ENCODE assay signal across 9 mouse cellular contexts in genomic region chr8:114770856-114771776, GRCm38 (mm10).
DNase-seq lines count a peak whose midpoint lies in the region; ATAC-seq and TF ChIP-seq lines count a peak whose summit lies in the region.
"Had no signal": no experiment of that assay in that cellular context is flagged by ENCODE, and none has a peak within 500 bp of the region (broad histone marks: within the 10 kb centered on the region; RNA-seq: fewer than 3 reads in every experiment).

No protein-coding gene starts in this region.

- H3K36me3 ChIP-seq in ES-Bruce4 (ENCODE audit: control insufficient read depth, insufficient read depth, low read length, poor library complexity, severe bottlenecking) = no peaks in the 10 kb centered on the region
- no peaks in the 10 kb centered on the region for H3K36me3 ChIP-seq in embryonic facial prominence, embryonic 11.5 days (replicated peaks; ENCODE audit: control insufficient read depth, insufficient read depth, low read depth, low read length)
- no peaks in the 10 kb centered on the region for H3K36me3 ChIP-seq in hindbrain, embryonic 12.5 days
- H3K36me3 ChIP-seq: limb, embryonic 15.5 days had no signal

- WGBS in embryonic facial prominence, embryonic 11.5 days = 61% methylated on average over 31 of the region's 31 CpGs
- WGBS in hindbrain, embryonic 12.5 days = 47% methylated on average over 31 of the region's 31 CpGs

- H3K4me3 ChIP-seq in ES-Bruce4 (ENCODE audit: low read depth, low read length) = no peak overlapping the region
- H3K4me3 ChIP-seq in embryonic facial prominence, embryonic 11.5 days (ENCODE audit: low read depth, low read length) = no peak overlapping the region
- H3K4me3 ChIP-seq in hindbrain, embryonic 12.5 days = no peak overlapping the region
- H3K4me3 ChIP-seq: limb, embryonic 15.5 days had no signal

- no peak overlapping the region for H3K27ac ChIP-seq in ES-Bruce4 (ENCODE audit: insufficient read depth, low read length)
- H3K27ac ChIP-seq in embryonic facial prominence, embryonic 11.5 days (replicated peaks; ENCODE audit: low read depth, low read length) = no peak overlapping the region
- peak overlapping the region; percentile 5; the same call in 1 of the 2 replicates for H3K27ac ChIP-seq in hindbrain, embryonic 12.5 days
- H3K27ac ChIP-seq: limb, embryonic 15.5 days had no signal

- DNase-seq in adrenal gland, postnatal 14 days = peak; percentile 85
- peak; percentile 86 for DNase-seq in embryonic facial prominence, embryonic 11.5 days (ENCODE audit: low spot score)
- DNase-seq in layer of hippocampus, adult 9-11 months = peak; percentile 26
- peak; percentile 86 for DNase-seq in lung, postnatal 14 days
- DNase-seq in right cerebral cortex, postnatal 36 days (ENCODE audit: low spot score in 2 of 2) = peak; percentile 27 to 36

- TF ChIP-seq EP300 in ES-Bruce4 (IDR thresholded peaks at IDR 0.05; ENCODE audit: insufficient read depth, low read depth, low read length) = no peak

- no peak overlapping the region for H3K9ac ChIP-seq in ES-Bruce4 (ENCODE audit: low read depth, poor library complexity, severe bottlenecking)
- no peak overlapping the region for H3K9ac ChIP-seq in embryonic facial prominence, embryonic 11.5 days (replicated peaks; ENCODE audit: low read length)
- no peak overlapping the region for H3K9ac ChIP-seq in hindbrain, embryonic 12.5 days
- H3K9ac ChIP-seq: limb, embryonic 15.5 days had no signal

- no peak overlapping the region for H3K4me2 ChIP-seq in embryonic facial prominence, embryonic 11.5 days (ENCODE audit: low read depth, low read length)
- H3K4me2 ChIP-seq in hindbrain, embryonic 12.5 days (replicated peaks) = peak overlapping the region; percentile 17
- H3K4me2 ChIP-seq: limb, embryonic 15.5 days had no signal

- H3K9me3 ChIP-seq in ES-Bruce4 (replicated peaks; ENCODE audit: control insufficient read depth, insufficient read depth, low read length, poor library complexity, severe bottlenecking) = no peaks in the 10 kb centered on the region
- H3K9me3 ChIP-seq in embryonic facial prominence, embryonic 11.5 days (replicated peaks; ENCODE audit: control insufficient read depth, low read length) = no peaks in the 10 kb centered on the region
- H3K9me3 ChIP-seq in hindbrain, embryonic 12.5 days (replicated peaks) = no peaks in the 10 kb centered on the region
- H3K9me3 ChIP-seq: limb, embryonic 15.5 days had no signal

- peak; percentile 27 for TF ChIP-seq CTCF in ES-Bruce4 (IDR thresholded peaks at IDR 0.05; ENCODE audit: low read depth, low read length)

- TF ChIP-seq POLR2A in ES-Bruce4 (IDR thresholded peaks at IDR 0.05; ENCODE audit: insufficient read depth, low read length) = no peak

- H3K27me3 ChIP-seq in ES-Bruce4 (ENCODE audit: control insufficient read depth, insufficient read depth, low read length, poor library complexity, severe bottlenecking) = no peaks in the 10 kb centered on the region
- no peaks in the 10 kb centered on the region for H3K27me3 ChIP-seq in embryonic facial prominence, embryonic 11.5 days (ENCODE audit: control insufficient read depth, insufficient read depth, low read length)
- no peaks in the 10 kb centered on the region for H3K27me3 ChIP-seq in hindbrain, embryonic 12.5 days

- no peak for ATAC-seq in embryonic facial prominence, embryonic 11.5 days (replicated peaks; ENCODE audit: insufficient number of reproducible peaks, low FRiP score, low TSS enrichment, low read depth)
- no peak for ATAC-seq in hindbrain, embryonic 12.5 days (ENCODE audit: low FRiP score)
- no peak for ATAC-seq in erythroblast, adult 5-6 weeks (replicated peaks; ENCODE audit: low FRiP score, poor library complexity, severe bottlenecking)

- H3K4me1 ChIP-seq in ES-Bruce4 (ENCODE audit: control insufficient read depth, insufficient read depth, low read length) = peaks cover 3% of the 10 kb centered on the region
- 0 out of 2 replicates have a peak, but pooled peaks cover 2% of the 10 kb centered on the region for H3K4me1 ChIP-seq in embryonic facial prominence, embryonic 11.5 days (ENCODE audit: control insufficient read depth, insufficient read depth, low read length)
- peaks cover 31% of the 10 kb centered on the region for H3K4me1 ChIP-seq in hindbrain, embryonic 12.5 days

Comparison
In these comparisons a context has a peak if more than half of its experiments do, and no peak if none do; other contexts are left out.
1. DNase-seq: peak in every context shown above with its lines; median percentile 86 in embryonic facial prominence, embryonic 11.5 days; 86 in lung, postnatal 14 days; 85 in adrenal gland, postnatal 14 days; 32 in right cerebral cortex, postnatal 36 days; 26 in layer of hippocampus, adult 9-11 months.